Mouse (Mus musculus): ENCODE measurements around the gene Wdr49. TPM values are rescaled to one million over a fixed set of nuclear protein-coding genes. Genes with fewer than 3 reads are reported as not detected.
A peak's percentile ranks its signal among the peaks of the same experiment; 100 is the strongest.
"Not testable (repeated sequence)": the region's sequence is repeated elsewhere in the genome, so short reads cannot be mapped to it uniquely, and the experiment has no call there.

Wdr49 gene
- polyA plus RNA-seq, 1 experiment from 2014 or later, result not detected

- no peak for DNase-seq (ENCODE audit: low spot score)
- no peak overlapping the region for H3K9ac ChIP-seq (ENCODE audit: low read length)
- H3K27me3 ChIP-seq (ENCODE audit: control insufficient read depth, insufficient read depth, low read length), result no peaks in the 10 kb centered on the region
- no peak overlapping the region for H3K4me3 ChIP-seq (ENCODE audit: low read depth, low read length)
- H3K27ac ChIP-seq (replicated peaks), result no peak overlapping the region
- ATAC-seq (ENCODE audit: low FRiP score, low TSS enrichment), result no peak
- H3K9me3 ChIP-seq (ENCODE audit: control insufficient read depth, low read length), result no peaks in the 10 kb centered on the region
- H3K4me2 ChIP-seq (replicated peaks; ENCODE audit: low read depth), result no peak overlapping the region
- no peaks in the 10 kb centered on the region for H3K4me1 ChIP-seq (replicated peaks; ENCODE audit: control insufficient read depth, insufficient read depth)
- 66% methylated on average over 4 of the region's 4 CpGs for WGBS
- no peaks in the 10 kb centered on the region for H3K36me3 ChIP-seq (ENCODE audit: control insufficient read depth, insufficient read depth, low read length)
- TF ChIP-seq CTCF (IDR thresholded peaks at IDR 0.05; ENCODE audit: low read depth), result no peak
Observed at GRCm38 (mm10) chr3:75320999-75321398, 161.0 kb downstream of the Wdr49 start.

- 82% methylated on average over 4 of the region's 4 CpGs for WGBS
- no peak for ATAC-seq (ENCODE audit: low FRiP score, low TSS enrichment)
- Histone ChIP-seq H3K4me1 (replicated peaks; ENCODE audit: control insufficient read depth, insufficient read depth) (no peaks in the 10 kb centered on the region), H3K4me3 (ENCODE audit: low read depth, low read length) (no peak overlapping the region), H3K9me3 (ENCODE audit: control insufficient read depth, low read length) (no peaks in the 10 kb centered on the region), H3K36me3 (ENCODE audit: control insufficient read depth, insufficient read depth, low read length) (no peaks in the 10 kb centered on the region), H3K27ac (replicated peaks) (no peak overlapping the region), H3K27me3 (ENCODE audit: control insufficient read depth, insufficient read depth, low read length) (no peaks in the 10 kb centered on the region), H3K9ac (ENCODE audit: low read length) (no peak overlapping the region), H3K4me2 (replicated peaks; ENCODE audit: low read depth) (no peak overlapping the region)
- no peak for DNase-seq (ENCODE audit: low spot score)
- TF ChIP-seq EP300 (optimal IDR thresholded peaks at IDR 0.05) (no peak), CTCF (IDR thresholded peaks at IDR 0.05; ENCODE audit: low read depth) (no peak)
Observed at GRCm38 (mm10) chr3:75308861-75309260, 173.1 kb downstream of the Wdr49 start.

GRCm38 (mm10) chr3:75308228-75308627, 173.7 kb downstream of the Wdr49 start:
- H3K36me3 ChIP-seq (ENCODE audit: control insufficient read depth, insufficient read depth, low read length), result no peaks in the 10 kb centered on the region
- no peak overlapping the region for H3K9ac ChIP-seq (ENCODE audit: low read length)

GRCm38 (mm10) chr3:75305584-75305983, 176.4 kb downstream of the Wdr49 start:
- Histone ChIP-seq H3K27me3 (ENCODE audit: control insufficient read depth, insufficient read depth, low read length) (no peaks in the 10 kb centered on the region), H3K9me3 (ENCODE audit: control insufficient read depth, low read length) (no peaks in the 10 kb centered on the region), H3K27ac (replicated peaks) (no peak overlapping the region), H3K4me3 (ENCODE audit: low read depth, low read length) (no peak overlapping the region), H3K4me2 (replicated peaks; ENCODE audit: low read depth) (no peak overlapping the region), H3K9ac (ENCODE audit: low read length) (no peak overlapping the region), H3K4me1 (replicated peaks; ENCODE audit: control insufficient read depth, insufficient read depth) (no peaks in the 10 kb centered on the region), H3K36me3 (ENCODE audit: control insufficient read depth, insufficient read depth, low read length) (no peaks in the 10 kb centered on the region)
- ATAC-seq (ENCODE audit: low FRiP score, low TSS enrichment), result no peak
- no peak for DNase-seq (ENCODE audit: low spot score)
- TF ChIP-seq EP300 (optimal IDR thresholded peaks at IDR 0.05) (no peak), CTCF (IDR thresholded peaks at IDR 0.05; ENCODE audit: low read depth) (no peak)
- 89% methylated on average over 3 of the region's 3 CpGs for WGBS

More at GRCm38 (mm10) chr3:75308228-75308627, 173.7 kb downstream of the Wdr49 start:
- no peak overlapping the region for H3K27ac ChIP-seq (replicated peaks)
- no peaks in the 10 kb centered on the region for H3K27me3 ChIP-seq (ENCODE audit: control insufficient read depth, insufficient read depth, low read length)
- DNase-seq (ENCODE audit: low spot score) (no peak), ATAC-seq (ENCODE audit: low FRiP score, low TSS enrichment) (no peak)
- H3K4me3 ChIP-seq (ENCODE audit: low read depth, low read length), result no peak overlapping the region
- TF ChIP-seq CTCF (IDR thresholded peaks at IDR 0.05; ENCODE audit: low read depth) (no peak), EP300 (optimal IDR thresholded peaks at IDR 0.05) (no peak)
- H3K4me2 ChIP-seq (replicated peaks; ENCODE audit: low read depth), result no peak overlapping the region
- no peaks in the 10 kb centered on the region for H3K4me1 ChIP-seq (replicated peaks; ENCODE audit: control insufficient read depth, insufficient read depth)
- WGBS, result 62% methylated on average over 3 of the region's 3 CpGs
- H3K9me3 ChIP-seq (ENCODE audit: control insufficient read depth, low read length), result no peaks in the 10 kb centered on the region

GRCm38 (mm10) chr3:75304621-75305020, 177.3 kb downstream of the Wdr49 start:
- H3K9ac ChIP-seq (ENCODE audit: low read length), result no peak overlapping the region
- 86% methylated on average over 5 of the region's 5 CpGs for WGBS
- ATAC-seq (ENCODE audit: low FRiP score, low TSS enrichment) (no peak), DNase-seq (ENCODE audit: low spot score) (no peak)
- H3K36me3 ChIP-seq (ENCODE audit: control insufficient read depth, insufficient read depth, low read length), result no peaks in the 10 kb centered on the region
- H3K27ac ChIP-seq (replicated peaks), result no peak overlapping the region
- no peak overlapping the region for H3K4me2 ChIP-seq (replicated peaks; ENCODE audit: low read depth)
- no peaks in the 10 kb centered on the region for H3K27me3 ChIP-seq (ENCODE audit: control insufficient read depth, insufficient read depth, low read length)
- no peak overlapping the region for H3K4me3 ChIP-seq (ENCODE audit: low read depth, low read length)
- TF ChIP-seq EP300 (optimal IDR thresholded peaks at IDR 0.05), result no peak
- no peak for TF ChIP-seq CTCF (IDR thresholded peaks at IDR 0.05; ENCODE audit: low read depth)
- H3K4me1 ChIP-seq (replicated peaks; ENCODE audit: control insufficient read depth, insufficient read depth), result no peaks in the 10 kb centered on the region
- H3K9me3 ChIP-seq (ENCODE audit: control insufficient read depth, low read length), result no peaks in the 10 kb centered on the region

- ATAC-seq (ENCODE audit: low FRiP score, low TSS enrichment) (no peak), DNase-seq (ENCODE audit: low spot score) (no peak)
- Histone ChIP-seq H3K9ac (ENCODE audit: low read length) (no peak overlapping the region), H3K27me3 (ENCODE audit: control insufficient read depth, insufficient read depth, low read length) (no peaks in the 10 kb centered on the region), H3K27ac (replicated peaks) (no peak overlapping the region), H3K4me2 (replicated peaks; ENCODE audit: low read depth) (no peak overlapping the region), H3K4me1 (replicated peaks; ENCODE audit: control insufficient read depth, insufficient read depth) (no peaks in the 10 kb centered on the region), H3K4me3 (ENCODE audit: low read depth, low read length) (no peak overlapping the region), H3K36me3 (ENCODE audit: control insufficient read depth, insufficient read depth, low read length) (no peaks in the 10 kb centered on the region), H3K9me3 (ENCODE audit: control insufficient read depth, low read length) (no peaks in the 10 kb centered on the region)
- WGBS, result 96% methylated on average over 2 of the region's 2 CpGs
- TF ChIP-seq EP300 (optimal IDR thresholded peaks at IDR 0.05), result no peak
- TF ChIP-seq CTCF (IDR thresholded peaks at IDR 0.05; ENCODE audit: low read depth), result 0 out of 2 replicates have a peak, but pooled peaks have one; percentile 9
Observed at GRCm38 (mm10) chr3:75301072-75301471, 180.9 kb downstream of the Wdr49 start.

- H3K4me2 ChIP-seq (replicated peaks; ENCODE audit: low read depth); H3K27ac ChIP-seq (replicated peaks); H3K27me3 ChIP-seq (ENCODE audit: control insufficient read depth, insufficient read depth, low read length); H3K4me1 ChIP-seq (replicated peaks; ENCODE audit: control insufficient read depth, insufficient read depth); H3K4me3 ChIP-seq (ENCODE audit: low read depth, low read length); H3K36me3 ChIP-seq (ENCODE audit: control insufficient read depth, insufficient read depth, low read length); H3K9me3 ChIP-seq (ENCODE audit: control insufficient read depth, low read length); DNase-seq (ENCODE audit: low spot score); ATAC-seq (ENCODE audit: low FRiP score, low TSS enrichment); H3K9ac ChIP-seq (ENCODE audit: low read length): not testable (repeated sequence)
- 100% methylated on average over 1 of the region's 1 CpGs for WGBS
Observed at GRCm38 (mm10) chr3:75299464-75299863, 182.5 kb downstream of the Wdr49 start.

All from stomach, postnatal 0 days (tissue).